Mouse (Mus musculus) ovary, postnatal 10 days (tissue): Measurements from ENCODE around the gene Gm21764.
"Not testable (repeated sequence)": the region's sequence is repeated elsewhere in the genome, so short reads cannot be mapped to it uniquely, and the experiment has no call there.

Source experiments
- DNase-seq: peaks from one replicate; pipeline ENCODE4 v3.0.0; 2022; ENCODE audit warnings: low spot score

The Gm21764 gene

GRCm38 (mm10) chrY:18061712-18062111, at the start of gene Gm21764:
Gm21764 (minus strand) TSS chrY:18061812.
- DNase-seq: not testable (repeated sequence)

- DNase-seq: not testable (repeated sequence)
Measured at GRCm38 (mm10) chrY:18088816-18089215, 27.2 kb upstream of the Gm21764 start, which contains the start of gene Ssty1. Ssty1 (plus strand) TSS chrY:18089116.
